Mouse (Mus musculus) mouse embryonic stem cell (cell line): ENCODE data around the gene Camsap3.

ENCODE experiments used
- in situ Hi-C, 2 experiments: fragments of 300-500 bp; cut with MboI; formaldehyde crosslinking; loops; 1 replicate in 1 of 2; 3 replicates in 1 of 2; pipeline ENCODE4 v1.14.3; 2019 to 2020; ENCODE audit warnings: low sequenced_read_pairs in 2 of 2, low pct_unique_long_range_greater_than_20kb in 1 of 2, mixed read lengths in 1 of 2; ENCODE audit not compliant: unreplicated experiment in 1 of 2

The Camsap3 gene

GRCm38 (mm10) chr8:3594466-3594865 is 7.4 kb downstream of the Camsap3 start:
- in situ Hi-C loops = no loop called here

DNA sequence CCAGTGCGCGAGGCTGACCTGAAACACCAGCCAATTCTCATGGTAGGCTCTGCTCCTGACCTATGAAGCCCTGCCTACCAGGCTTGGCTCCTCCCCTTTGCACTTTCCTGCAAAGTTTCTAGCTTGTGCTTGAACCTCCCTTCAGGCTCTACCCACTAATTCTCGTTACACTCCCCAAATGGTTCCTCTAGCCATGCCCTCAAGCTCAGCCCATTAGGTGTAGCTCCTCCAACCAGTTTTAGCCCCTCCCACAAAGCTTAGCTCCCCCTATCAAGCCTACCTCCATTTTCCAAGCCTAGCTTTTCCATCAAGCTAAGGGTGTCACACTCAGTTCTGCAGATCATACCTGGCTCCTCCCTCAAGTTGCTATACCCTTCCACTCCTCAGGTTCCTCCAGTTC is 11.0 kb downstream of the Camsap3 start:
- in situ Hi-C loops = no loop called here

GRCm38 (mm10) chr8:3599219-3599618 is 12.1 kb downstream of the Camsap3 start:
- in situ Hi-C loops = no loop called here

- in situ Hi-C loops = no loop called here
These were observed 13.3 kb downstream of the Camsap3 start for GRCm38 (mm10) chr8:3600401-3600800.

GRCm38 (mm10) chr8:3603439-3603838 is 16.3 kb downstream of the Camsap3 start:
- in situ Hi-C loops = no loop called here

GRCm38 (mm10) chr8:3606593-3606992 is 19.5 kb downstream of the Camsap3 start:
- in situ Hi-C loops = no loop called here

DNA sequence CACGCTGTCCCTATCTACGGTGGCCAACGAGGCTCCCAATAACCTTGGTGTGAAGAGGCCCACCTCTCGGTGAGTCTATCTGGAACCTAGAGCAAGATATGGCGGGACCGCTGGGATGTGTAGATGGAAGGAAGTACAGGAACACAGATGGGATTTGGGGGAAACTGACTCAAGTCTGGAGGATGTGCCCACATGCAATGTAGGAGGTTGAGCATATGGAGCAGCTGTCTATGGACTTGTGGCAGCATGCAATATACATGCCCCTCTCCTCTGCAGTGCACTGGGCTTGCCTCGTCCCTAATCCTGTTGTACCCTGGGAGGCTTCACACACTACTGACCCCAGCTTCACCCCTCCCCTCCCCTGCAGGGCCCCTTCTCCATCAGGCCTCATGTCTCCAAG is 20.7 kb downstream of the Camsap3 start:
- in situ Hi-C loops = no loop called here

DNA sequence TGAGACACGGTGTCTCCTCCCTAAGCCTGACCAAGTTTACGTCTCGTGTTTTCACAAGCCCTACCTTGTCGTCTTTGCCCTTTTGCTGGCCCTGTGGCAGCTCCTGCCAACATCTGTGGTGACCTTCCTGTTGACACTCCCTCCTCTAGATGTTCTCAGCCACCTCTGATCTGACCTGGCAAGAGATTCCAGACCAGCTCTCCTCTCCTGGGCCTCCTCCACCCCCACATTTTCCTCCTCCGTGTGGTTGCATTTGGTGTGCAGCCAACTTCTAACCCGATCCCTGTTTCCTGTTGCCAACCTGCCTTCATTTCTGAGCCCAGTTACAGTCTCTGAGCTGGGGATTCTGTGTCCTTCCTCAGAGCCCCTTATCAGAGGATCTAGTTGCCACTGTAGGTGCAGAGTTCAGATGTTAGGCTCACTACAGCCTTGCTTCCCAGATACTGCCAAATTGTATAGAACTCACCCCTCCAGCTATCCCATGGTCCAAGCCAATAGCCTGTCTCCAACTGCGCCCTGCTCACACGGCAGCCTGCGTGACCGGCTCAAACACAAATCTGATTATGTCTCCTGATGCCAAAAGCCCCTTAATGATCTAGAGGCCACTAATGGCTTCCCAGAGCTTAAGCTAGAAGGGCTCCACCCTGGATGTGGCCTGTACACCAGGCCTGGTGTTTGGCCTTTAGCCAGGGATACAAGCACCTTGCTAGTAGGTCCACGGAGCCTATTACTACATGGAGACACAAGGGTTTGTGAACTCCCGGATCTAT is 22.1 kb downstream of the Camsap3 start:
- in situ Hi-C loops = no loop called here

DNA sequence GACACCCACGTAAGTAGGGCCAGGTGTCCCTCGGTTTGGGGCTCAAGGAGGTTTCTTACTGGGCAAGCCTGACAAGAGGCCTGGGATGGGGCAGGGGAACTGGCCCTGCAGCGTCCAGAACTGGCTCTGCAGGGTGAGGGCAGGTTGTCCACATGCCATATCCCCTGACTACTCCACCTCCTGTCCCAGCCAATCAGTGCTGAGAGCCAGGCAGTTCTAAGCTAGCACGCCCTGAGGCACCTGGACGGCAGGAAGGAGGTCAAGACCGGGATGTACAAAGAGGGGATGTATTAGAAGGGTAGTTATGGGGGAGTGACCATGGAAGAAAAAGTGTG is 22.7 kb downstream of the Camsap3 start:
- in situ Hi-C loops = no loop called here

- in situ Hi-C loops = no loop called here
These were observed 34.3 kb downstream of the Camsap3 start, which contains the start of the genes Xab2 and Pet100 for GRCm38 (mm10) chr8:3621199-3621970. Gene Xab2, minus strand, starts transcription at chr8:3621316. Gene Pet100, plus strand, starts transcription at chr8:3621548.

DNA sequence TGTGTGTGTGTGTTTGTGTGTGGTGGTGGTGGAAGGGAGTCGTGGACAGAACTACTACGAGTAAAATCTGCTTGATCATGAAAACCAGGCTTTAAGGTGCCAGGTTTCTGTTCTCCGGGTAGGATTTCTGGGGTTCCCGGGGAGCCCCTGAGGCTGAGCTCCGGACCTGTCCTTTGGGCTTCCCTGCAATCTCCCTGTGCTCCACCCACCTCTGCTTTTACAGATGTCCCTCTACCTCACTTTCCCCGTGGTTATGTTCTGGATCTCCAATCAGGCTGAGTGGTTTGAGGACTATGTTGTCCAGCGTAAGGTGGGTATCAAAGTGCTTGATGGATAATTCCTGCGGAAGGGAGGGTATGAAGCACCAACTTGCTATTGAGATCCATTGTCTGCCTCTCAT is 35.0 kb downstream of the Camsap3 start:
- in situ Hi-C loops = no loop called here

DNA sequence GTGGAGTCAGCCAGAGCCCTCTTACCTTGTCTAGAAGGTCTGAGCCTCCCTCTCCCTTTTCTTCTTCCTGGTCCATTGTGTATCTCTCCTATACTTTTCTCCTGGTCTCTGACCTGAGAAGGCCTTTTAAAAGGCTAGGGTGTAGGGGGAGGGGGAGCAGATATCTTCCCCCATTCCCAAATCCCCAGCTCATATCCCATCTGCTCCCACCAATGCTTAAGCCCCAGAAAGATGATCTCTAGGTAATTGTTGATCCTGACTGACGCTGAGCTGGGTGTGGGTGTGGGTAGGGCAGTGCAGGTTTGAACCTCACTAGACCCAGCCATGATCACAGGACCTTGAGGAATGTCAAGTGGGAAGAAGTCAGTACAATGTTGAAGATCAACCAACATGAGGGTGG is 38.4 kb downstream of the Camsap3 start, which contains the start of gene Pcp2:
TSS of gene Pcp2 (minus strand) at position 101 of the 400 bp plus-strand sequence.
- in situ Hi-C loops = no loop called here

DNA sequence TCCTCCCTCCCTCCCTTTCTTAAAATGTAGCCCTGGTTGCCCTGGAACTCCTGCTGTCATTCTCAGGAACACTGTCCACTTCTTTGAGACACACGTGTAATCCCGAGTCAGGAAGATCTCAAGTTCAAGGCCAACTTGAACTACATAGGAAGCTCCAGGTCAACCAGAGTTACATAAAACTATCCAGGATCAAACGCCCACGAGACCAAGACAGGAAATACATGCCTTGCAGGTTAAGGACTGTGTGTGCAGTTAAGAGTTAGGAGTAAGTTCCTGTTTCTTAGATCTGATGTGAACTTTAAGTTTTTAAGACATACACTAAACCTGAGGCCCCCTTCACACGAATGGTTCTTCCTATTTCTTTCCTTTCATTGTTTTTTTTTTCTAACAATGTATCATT is 39.9 kb downstream of the Camsap3 start:
- in situ Hi-C loops = no loop called here

DNA sequence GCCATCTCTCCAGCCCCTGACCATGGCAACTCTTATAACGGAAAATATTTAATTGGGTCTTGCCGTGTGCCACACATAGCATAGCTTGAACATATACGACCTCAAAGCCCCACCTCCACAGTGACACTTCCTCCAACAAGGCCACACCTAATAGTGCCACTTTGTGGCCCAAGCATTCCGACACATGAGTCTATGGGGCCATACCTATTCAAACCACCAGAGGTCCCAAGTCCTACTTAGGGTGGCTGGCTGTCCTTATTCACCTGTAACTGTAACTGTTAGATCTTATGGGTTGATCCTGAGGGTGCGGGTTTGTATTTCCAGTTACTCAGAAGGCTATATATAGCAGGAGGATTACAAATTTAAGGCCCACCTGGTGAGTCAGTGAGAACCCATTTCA is 40.9 kb downstream of the Camsap3 start:
- in situ Hi-C loops = no loop called here

- in situ Hi-C loops = no loop called here
These were observed 43.8 kb downstream of the Camsap3 start, which contains the start of gene Stxbp2 for GRCm38 (mm10) chr8:3630647-3631477. Gene Stxbp2, plus strand, starts transcription at chr8:3630955.

DNA sequence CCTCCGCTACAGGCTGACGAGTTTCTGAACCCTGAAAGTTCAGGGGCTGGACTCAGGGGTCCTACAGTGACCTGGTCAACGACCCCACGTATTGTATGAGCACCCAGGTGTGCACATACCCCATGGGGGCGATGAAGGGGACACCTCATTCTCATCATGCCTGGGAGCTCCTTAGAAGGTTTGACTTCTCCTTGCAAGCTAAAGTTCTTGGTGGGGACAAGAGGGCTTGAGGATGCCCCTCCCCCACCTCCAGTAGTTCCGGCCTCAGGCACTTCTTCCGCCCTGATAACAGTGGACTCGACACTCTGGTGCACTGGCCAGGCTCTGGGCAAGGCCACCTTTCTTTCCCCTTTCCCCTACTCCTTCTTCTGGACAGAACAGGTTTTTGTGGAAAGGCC is 44.4 kb downstream of the Camsap3 start:
- in situ Hi-C loops = no loop called here

DNA sequence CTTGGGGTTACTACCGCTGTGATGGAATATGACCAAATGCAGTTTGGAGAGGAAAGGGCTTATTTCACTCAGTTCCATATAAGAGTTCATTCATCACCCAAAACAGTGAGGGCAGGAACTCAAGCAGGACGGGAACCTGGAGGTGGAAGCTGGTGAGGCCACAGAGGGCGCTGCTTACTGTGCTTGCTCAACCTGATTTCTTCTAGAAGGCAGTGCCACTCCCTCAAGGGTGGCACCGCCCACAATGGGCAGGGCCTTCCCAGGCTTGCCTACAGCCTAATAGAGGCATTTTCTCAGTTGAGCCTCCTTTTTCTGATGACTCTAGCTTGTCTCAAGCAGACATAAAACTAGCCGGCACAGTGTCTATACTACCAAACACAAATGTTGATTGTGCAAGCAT is 58.7 kb downstream of the Camsap3 start:
- in situ Hi-C loops = no loop called here

GRCm38 (mm10) chr8:3646824-3647531 is 59.9 kb downstream of the Camsap3 start:
- in situ Hi-C loops = no loop called here
